Mouse (Mus musculus) cerebellum, postnatal 4 days (tissue): ENCODE measurements around the gene Olfr1392.
A peak's percentile ranks its signal among the peaks of the same experiment; 100 is the strongest.
"Not testable (repeated sequence)": the region's sequence is repeated elsewhere in the genome, so short reads cannot be mapped to it uniquely, and the experiment has no call there.

Source experiments
- DNase-seq, 2 experiments: peaks; one replicate each; pipeline ENCODE4 v3.0.0; 2022; ENCODE audit warnings: low spot score in 2 of 2, mixed read lengths in 1 of 2

The Olfr1392 gene

GRCm38 (mm10) chr11:49284982-49285381 is at the start of gene Olfr1392:
Olfr1392 (plus strand) TSS chr11:49285282.
- not testable (repeated sequence) for DNase-seq

- no peak for DNase-seq
Measured at GRCm38 (mm10) chr11:49235459-49236207, 49.4 kb upstream of the Olfr1392 start.

- no peak for DNase-seq
Measured at GRCm38 (mm10) chr11:49236891-49237290, 48.2 kb upstream of the Olfr1392 start.

- DNase-seq, result no peak
Measured at GRCm38 (mm10) chr11:49237532-49237931, 47.5 kb upstream of the Olfr1392 start.

GRCm38 (mm10) chr11:49240310-49240709 is 44.8 kb upstream of the Olfr1392 start:
- DNase-seq, result no peak

- no peak for DNase-seq
Measured at GRCm38 (mm10) chr11:49240874-49241273, 44.2 kb upstream of the Olfr1392 start.

GRCm38 (mm10) chr11:49241471-49241870 is 43.6 kb upstream of the Olfr1392 start:
- no peak for DNase-seq

- no peak for DNase-seq
Measured at GRCm38 (mm10) chr11:49242944-49243626, 42.0 kb upstream of the Olfr1392 start.

GRCm38 (mm10) chr11:49243727-49244594 is 41.1 kb upstream of the Olfr1392 start, which contains the start of gene Mgat1:
Mgat1 (plus strand) TSS chr11:49244191.
- peak; percentile 80 to 89 for DNase-seq

- DNase-seq, result no peak
Measured at GRCm38 (mm10) chr11:49244595-49244930, 40.5 kb upstream of the Olfr1392 start.

- no peak for DNase-seq
Measured at GRCm38 (mm10) chr11:49245176-49245575, 39.9 kb upstream of the Olfr1392 start.

GRCm38 (mm10) chr11:49245634-49246415 is 39.3 kb upstream of the Olfr1392 start:
- DNase-seq, result no peak

GRCm38 (mm10) chr11:49246523-49246922 is 38.6 kb upstream of the Olfr1392 start:
- DNase-seq, result no peak

GRCm38 (mm10) chr11:49247255-49247654 is 37.8 kb upstream of the Olfr1392 start:
- DNase-seq, result no peak

- DNase-seq, result no peak
Measured at GRCm38 (mm10) chr11:49248226-49248973, 36.7 kb upstream of the Olfr1392 start.

GRCm38 (mm10) chr11:49248974-49249700 is 35.9 kb upstream of the Olfr1392 start:
- DNase-seq, result no peak

GRCm38 (mm10) chr11:49249811-49250421 is 35.2 kb upstream of the Olfr1392 start:
- DNase-seq, result no peak

- DNase-seq, result peak; percentile 59 to 62
Measured at GRCm38 (mm10) chr11:49250422-49251379, 34.4 kb upstream of the Olfr1392 start.
